Mouse (Mus musculus) embryonic stem cell, embryonic (primary cell): ENCODE data around the gene Cldn3.

Experiments
- CTCF ChIA-PET, 4 experiments: fragments of 300-600 bp in 2 of 4; fragments of 350-600 bp in 2 of 4; sonication (Branson Sonifier 250); formaldehyde crosslinking; loops; one replicate each; lab custom pipeline; 2022; ENCODE audit warnings: inconsistent platforms in 2 of 4; lab: Charles Lee
- POLR2A ChIA-PET, 4 experiments: fragments of 300-600 bp in 2 of 4; fragments of 350-600 bp in 2 of 4; sonication (Branson Sonifier 250); formaldehyde crosslinking; loops; one replicate each; lab custom pipeline; 2022; ENCODE audit warnings: antibody characterized with exemption in 4 of 4, inconsistent platforms in 1 of 4; lab: Charles Lee

Gene Cldn3

GRCm38 (mm10) chr5:134985633-134986297, at the start of gene Cldn3:
TSS of gene Cldn3 (plus strand) at chr5:134986214.
- CTCF ChIA-PET: interaction anchor here (0.6 to 4.1 kb wide), 30 partner anchors 15 to 731 kb away, joined by 3 to 47 read pairs (median 6); partner anchors contain the start of genes Abhd11 (in 2 of the 4), Cldn4 (in 2 of the 4), Mettl27 (in 1 of the 4) and Tmem270 (in 1 of the 4)
- POLR2A ChIA-PET: interaction anchor here (0.6 to 5.2 kb wide), 83 partner anchors 10 to 703 kb away, joined by 3 to 189 read pairs (median 5); partner anchors contain the start of genes Abhd11 (in 4 of the 4), Cldn4 (in 4 of the 4), Mettl27 (in 3 of the 4) and Stx1a (in 2 of the 4)

DNA sequence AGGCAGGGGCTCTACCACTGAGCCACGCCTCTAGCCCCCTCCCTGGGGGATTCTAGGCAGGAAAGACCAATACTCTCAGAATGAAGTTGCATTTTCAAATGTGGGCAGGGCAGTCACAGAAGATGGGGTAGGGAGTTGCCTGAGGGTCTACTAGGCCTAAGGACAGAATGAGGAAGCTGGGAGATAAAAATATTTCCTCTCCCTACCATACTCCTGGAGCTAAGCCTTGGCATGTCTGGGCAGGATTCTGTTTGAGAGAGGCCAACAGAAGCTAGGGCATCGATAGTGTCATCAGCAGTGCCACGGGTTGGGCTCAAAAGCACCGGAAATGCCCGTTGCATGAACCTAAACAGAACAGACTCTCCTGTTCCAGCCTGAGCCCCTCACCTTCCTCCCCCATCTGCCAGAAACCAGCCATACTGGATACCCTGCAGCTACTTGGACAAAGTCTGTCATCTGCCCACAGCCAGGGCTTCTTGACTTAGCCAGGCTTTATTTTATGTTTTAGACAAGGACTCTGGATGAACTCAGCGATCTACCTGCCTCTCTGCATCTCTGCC, 49.3 kb upstream of the Cldn3 start:
- POLR2A ChIA-PET: interaction anchor here (0.5 to 25.0 kb wide), 22 partner anchors 8 to 474 kb away, joined by 3 to 1092 read pairs (median 10); partner anchors contain the start of genes Cldn4 (in 3 of the 4), Abhd11 (in 2 of the 4), Cldn3 (in 1 of the 4) and Stx1a (in 1 of the 4)
- CTCF ChIA-PET: interaction anchor here in 3 of 4 experiments (0.7 to 8.2 kb wide), 8 partner anchors 10 to 98 kb away, joined by 3 to 161 read pairs (median 6); partner anchors contain the start of genes Cldn4 (in 1 of the 3) and Tmem270 (in 1 of the 3)

GRCm38 (mm10) chr5:134939069-134939468, 46.9 kb upstream of the Cldn3 start:
- ChIA-PET CTCF (interaction anchor here in 3 of 4 experiments (0.6 to 2.9 kb wide), 4 partner anchors 26 to 357 kb away, joined by 3 to 9 read pairs (median 6); partner anchors contain the start of gene Tmem270 (in 1 of the 3)), POLR2A (interaction anchor here (0.8 to 25.0 kb wide), 11 partner anchors 6 to 416 kb away, joined by 3 to 1092 read pairs (median 20); partner anchors contain the start of genes Abhd11 (in 1 of the 4), Cldn3 (in 1 of the 4) and Cldn4 (in 1 of the 4))

GRCm38 (mm10) chr5:134939554-134939953, 46.5 kb upstream of the Cldn3 start:
- ChIA-PET CTCF (interaction anchor here in 2 of 4 experiments (0.6 to 1.3 kb wide), 3 partner anchors 26 to 357 kb away, joined by 3 to 6 read pairs (median 5); no protein-coding TSS in a partner anchor), POLR2A (interaction anchor here (0.6 to 25.0 kb wide), 14 partner anchors 6 to 70 kb away, joined by 3 to 1092 read pairs (median 6); partner anchors contain the start of genes Cldn3 (in 2 of the 4), Abhd11 (in 1 of the 4) and Cldn4 (in 1 of the 4))

DNA sequence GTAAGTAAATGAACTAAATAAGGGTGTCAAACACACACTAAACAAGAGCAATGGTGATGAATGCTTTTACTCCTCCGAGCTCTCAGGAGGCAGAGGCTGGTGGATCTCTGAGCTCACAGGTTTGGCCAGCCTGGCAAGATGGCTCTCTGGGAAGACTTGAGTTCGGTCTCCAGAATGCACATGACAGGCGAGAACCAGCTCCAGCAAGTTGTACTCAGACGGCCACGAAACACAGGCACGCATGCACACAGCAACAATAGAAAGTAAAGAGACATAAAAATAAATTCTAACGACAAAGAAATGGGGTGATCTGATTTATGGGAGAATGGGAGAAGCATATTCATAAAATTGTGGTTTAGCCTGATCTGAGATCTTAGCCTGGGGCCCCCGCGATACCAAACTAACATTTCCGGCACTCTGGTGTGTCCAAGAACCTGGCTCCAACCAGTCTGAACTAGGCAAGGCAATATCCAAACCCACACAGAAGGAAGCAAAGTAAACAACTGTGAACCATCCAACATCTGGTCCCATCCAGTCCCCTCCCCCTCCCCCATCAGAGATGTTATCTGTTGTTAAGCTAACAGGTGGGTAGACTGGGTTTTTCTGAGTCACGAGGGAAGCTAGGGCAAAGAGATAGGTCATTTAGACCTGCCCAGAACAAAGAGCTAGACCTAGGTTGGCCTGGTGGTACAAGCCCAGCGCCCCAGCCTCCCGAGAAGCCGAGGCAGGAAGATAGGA, 44.4 kb upstream of the Cldn3 start:
- ChIA-PET POLR2A (interaction anchor here (0.5 to 25.0 kb wide), 54 partner anchors 8 to 1016 kb away, joined by 3 to 1092 read pairs (median 6); partner anchors contain the start of genes Mettl27 (in 4 of the 4), Abhd11 (in 3 of the 4), Cldn3 (in 3 of the 4) and Cldn13 (in 1 of the 4)), CTCF (interaction anchor here (0.6 to 2.0 kb wide), 15 partner anchors 8 to 1767 kb away, joined by 3 to 11 read pairs (median 4); partner anchors contain the start of genes Mettl27 (in 2 of the 4) and Abhd11 (in 1 of the 4))

DNA sequence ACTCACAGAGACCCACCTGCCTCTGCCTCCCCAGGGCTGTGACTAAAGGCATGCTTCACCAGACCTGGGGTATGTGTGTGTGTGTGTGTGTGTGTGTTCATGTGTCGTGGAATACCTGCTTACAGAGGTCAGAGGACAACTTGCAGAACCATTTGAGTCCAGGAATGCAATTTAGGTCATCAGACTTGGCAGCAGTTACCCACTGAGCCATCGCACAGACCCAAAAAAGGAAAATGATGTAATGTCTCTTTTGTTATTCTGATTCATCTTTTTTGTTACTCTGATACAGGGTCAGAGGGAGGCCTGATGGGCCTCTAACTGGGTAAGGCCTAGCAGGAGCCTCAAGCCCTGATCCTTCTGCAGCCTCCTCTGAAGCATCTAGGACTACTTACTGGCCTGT, 43.3 kb upstream of the Cldn3 start:
- ChIA-PET CTCF (interaction anchor here in 2 of 4 experiments (0.6 to 1.6 kb wide), 2 partner anchors 23 to 956 kb away, joined by 4 to 10 read pairs; no protein-coding TSS in a partner anchor), POLR2A (interaction anchor here (0.9 to 25.0 kb wide), 20 partner anchors 9 to 360 kb away, joined by 3 to 1092 read pairs (median 13); partner anchors contain the start of genes Mettl27 (in 3 of the 4), Abhd11 (in 2 of the 4) and Cldn3 (in 2 of the 4))

GRCm38 (mm10) chr5:134944179-134944578, 41.8 kb upstream of the Cldn3 start:
- POLR2A ChIA-PET: interaction anchor here (0.6 to 25.0 kb wide), 33 partner anchors 7 to 943 kb away, joined by 3 to 1092 read pairs (median 8); partner anchors contain the start of genes Mettl27 (in 4 of the 4), Abhd11 (in 2 of the 4), Cldn3 (in 2 of the 4) and Hspb1 (in 1 of the 4)
- CTCF ChIA-PET: interaction anchor here in 3 of 4 experiments (0.6 to 2.8 kb wide), 9 partner anchors 11 to 37 kb away, joined by 3 to 17 read pairs (median 3); partner anchors contain the start of gene Mettl27 (in 1 of the 3)

GRCm38 (mm10) chr5:134945266-134945959, 40.6 kb upstream of the Cldn3 start:
- POLR2A ChIA-PET: interaction anchor here (0.5 to 25.0 kb wide), 48 partner anchors 8 to 990 kb away, joined by 3 to 1092 read pairs (median 8); partner anchors contain the start of genes Mettl27 (in 4 of the 4), Abhd11 (in 3 of the 4), Cldn3 (in 3 of the 4) and Cldn13 (in 1 of the 4)
- CTCF ChIA-PET: interaction anchor here (0.6 to 2.8 kb wide), 7 partner anchors 12 to 1239 kb away, joined by 3 to 24 read pairs (median 7); partner anchors contain the start of gene Mettl27 (in 1 of the 4)

- ChIA-PET CTCF (interaction anchor here in 3 of 4 experiments (0.6 to 2.8 kb wide), 17 partner anchors 9 to 1238 kb away, joined by 3 to 24 read pairs (median 4); partner anchors contain the start of genes Mettl27 (in 2 of the 3) and Cldn3 (in 1 of the 3)), POLR2A (interaction anchor here (0.5 to 25.0 kb wide), 80 partner anchors 7 to 1016 kb away, joined by 3 to 1092 read pairs (median 5); partner anchors contain the start of genes Cldn3 (in 4 of the 4), Mettl27 (in 4 of the 4), Abhd11 (in 3 of the 4) and Cldn13 (in 2 of the 4))
Observed at GRCm38 (mm10) chr5:134946063-134946856, 39.8 kb upstream of the Cldn3 start.

- ChIA-PET POLR2A (interaction anchor here (0.6 to 25.0 kb wide), 73 partner anchors 7 to 1015 kb away, joined by 3 to 1092 read pairs (median 5); partner anchors contain the start of genes Cldn3 (in 4 of the 4), Mettl27 (in 4 of the 4), Abhd11 (in 3 of the 4) and Cldn13 (in 2 of the 4)), CTCF (interaction anchor here (0.6 to 2.8 kb wide), 15 partner anchors 10 to 86 kb away, joined by 3 to 24 read pairs (median 4); partner anchors contain the start of genes Cldn3 (in 1 of the 4) and Mettl27 (in 1 of the 4))
Observed at GRCm38 (mm10) chr5:134946857-134947255, 39.2 kb upstream of the Cldn3 start, which contains the start of gene Cldn4. TSS of gene Cldn4 (minus strand) at chr5:134946934.

DNA sequence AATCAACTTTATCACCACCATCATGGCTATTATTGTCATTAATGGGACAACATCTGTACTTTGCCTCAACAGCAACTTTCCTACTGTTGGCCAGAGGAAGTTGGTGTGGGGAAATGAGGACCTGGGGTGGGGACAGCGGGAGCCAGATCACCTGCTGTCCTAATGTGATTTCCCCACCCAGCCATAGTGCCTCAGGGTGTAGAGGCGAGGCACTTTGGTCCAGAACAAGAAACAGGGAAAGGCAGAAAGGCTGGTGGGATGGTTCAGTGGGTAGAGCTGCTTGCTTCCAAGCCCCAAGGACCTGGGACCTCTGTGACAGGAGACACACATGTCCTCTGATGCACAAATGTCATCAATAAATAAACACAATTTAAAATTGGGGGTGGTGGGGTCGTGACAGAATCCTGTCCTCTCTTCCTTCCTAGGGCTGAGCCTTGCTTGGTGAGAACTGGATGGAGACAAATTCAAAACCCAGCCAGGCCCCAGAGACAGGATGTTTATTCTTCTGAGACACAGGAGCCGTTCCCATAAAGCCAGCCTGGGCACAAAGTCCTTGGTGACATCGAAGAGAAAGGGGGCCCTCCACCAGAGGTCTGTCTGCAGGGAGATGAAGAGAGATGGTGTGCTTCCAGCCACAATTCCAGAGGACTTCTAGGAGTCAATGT, 38.5 kb upstream of the Cldn3 start:
- POLR2A ChIA-PET: interaction anchor here (0.6 to 25.0 kb wide), 60 partner anchors 6 to 987 kb away, joined by 3 to 1092 read pairs (median 6); partner anchors contain the start of genes Cldn3 (in 4 of the 4), Mettl27 (in 4 of the 4), Abhd11 (in 3 of the 4) and Cldn13 (in 2 of the 4)

DNA sequence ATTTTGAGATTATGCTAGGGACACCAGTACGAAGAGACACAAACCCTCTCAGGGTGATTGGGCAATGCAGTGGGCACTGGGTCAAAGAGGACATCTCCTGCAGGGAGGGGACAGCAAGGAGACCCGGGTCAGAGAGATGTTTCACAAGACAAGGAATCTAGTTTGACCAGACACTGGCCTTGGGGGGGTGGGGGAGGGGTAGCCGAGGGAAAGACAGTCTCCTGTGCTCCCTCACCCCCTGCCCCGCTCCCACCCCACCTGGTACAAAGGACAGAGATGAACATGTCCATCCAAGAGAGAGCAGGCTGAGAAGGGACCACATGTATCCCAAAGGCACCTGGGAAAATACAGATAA, 38.0 kb upstream of the Cldn3 start:
- ChIA-PET CTCF (interaction anchor here in 1 of 4 experiments (0.9 to 1.7 kb wide), 3 partner anchors 15 to 18 kb away, joined by 4 to 14 read pairs (median 10); no protein-coding TSS in a partner anchor), POLR2A (interaction anchor here in 3 of 4 experiments (1.0 to 25.0 kb wide), 21 partner anchors 11 to 221 kb away, joined by 3 to 1092 read pairs (median 22); partner anchors contain the start of genes Mettl27 (in 2 of the 3), Abhd11 (in 1 of the 3), Cldn3 (in 1 of the 3) and Cldn4 (in 1 of the 3))

More for the DNA sequence above, 38.5 kb upstream of the Cldn3 start:
- CTCF ChIA-PET: interaction anchor here in 3 of 4 experiments (0.6 to 2.4 kb wide), 12 partner anchors 11 to 85 kb away, joined by 3 to 24 read pairs (median 4); partner anchors contain the start of gene Mettl27 (in 1 of the 3)

DNA sequence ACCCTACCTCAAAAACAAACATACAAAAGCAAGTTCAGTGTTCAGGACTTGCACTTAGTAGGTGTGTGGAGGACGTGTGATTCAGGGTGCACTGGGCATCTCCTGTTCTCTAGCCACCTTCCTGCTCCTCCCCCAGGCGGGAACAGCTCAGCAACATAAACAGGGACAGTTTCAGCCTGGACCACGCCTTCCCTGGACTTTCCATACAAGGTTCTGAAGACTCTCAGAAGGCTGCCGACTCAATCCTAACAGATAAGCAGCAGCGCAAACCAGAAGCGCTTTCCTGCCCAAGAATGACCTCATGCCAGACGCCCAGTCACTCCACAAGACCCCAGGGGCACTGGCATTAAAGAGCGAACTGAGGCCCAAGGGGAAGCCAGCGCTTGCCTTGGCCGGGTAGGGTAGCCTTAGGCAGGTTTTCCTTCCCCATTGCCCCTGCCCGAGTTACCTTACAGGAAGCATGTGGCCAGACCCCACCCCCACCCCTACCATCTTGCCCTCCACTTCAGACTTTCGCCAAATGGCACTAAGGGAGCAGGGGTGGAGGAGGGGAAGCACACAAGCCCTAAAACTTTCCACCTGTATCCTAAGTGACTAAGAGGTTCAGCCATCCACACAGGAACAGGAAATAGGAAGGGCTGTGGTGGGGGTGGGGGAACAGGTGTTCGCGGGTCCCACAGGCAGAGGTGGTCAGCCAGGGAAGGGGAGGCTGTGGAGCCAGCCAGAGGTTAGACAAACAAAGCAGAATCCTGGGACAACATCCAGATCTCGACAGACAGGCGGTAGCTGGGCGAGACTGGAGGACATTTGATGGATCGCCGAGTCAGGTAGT, 34.7 kb upstream of the Cldn3 start:
- CTCF ChIA-PET: interaction anchor here in 3 of 4 experiments (0.5 to 5.1 kb wide), 6 partner anchors 10 to 503 kb away, joined by 3 to 19 read pairs (median 4); no protein-coding TSS in a partner anchor

More for the DNA sequence above, 34.7 kb upstream of the Cldn3 start:
- POLR2A ChIA-PET: interaction anchor here in 3 of 4 experiments (0.6 to 21.8 kb wide), 15 partner anchors 8 to 58 kb away, joined by 3 to 1092 read pairs (median 9); partner anchors contain the start of genes Mettl27 (in 3 of the 3), Cldn4 (in 2 of the 3), Abhd11 (in 1 of the 3) and Cldn3 (in 1 of the 3)
